Mouse (Mus musculus) activated CD4-positive, CD25-positive, alpha-beta regulatory T cell, adult 4 months (primary cell): ENCODE data around the gene Dhx15. TPM values are rescaled to one million over a fixed set of nuclear protein-coding genes. Genes with fewer than 3 reads are reported as not detected.

Experiments
- ATAC-seq: one replicate; pipeline ENCODE4 v1.8.0; 2017
- polyA plus RNA-seq, 2 experiments: library from polyadenylated mRNA; unstranded; fragments of 100-300 nt; shearing (Covaris generic); gene quantifications; one replicate each; pipeline ENCODE4 v1.2.1; 2017

The Dhx15 gene
- polyA plus RNA-seq, 2 experiments from 2014 or later: 87.2 to 103 TPM

- peak; percentile 83 for ATAC-seq
These were observed 48.4 kb downstream of the Dhx15 start for GRCm38 (mm10) chr5:52141936-52142335.

DNA sequence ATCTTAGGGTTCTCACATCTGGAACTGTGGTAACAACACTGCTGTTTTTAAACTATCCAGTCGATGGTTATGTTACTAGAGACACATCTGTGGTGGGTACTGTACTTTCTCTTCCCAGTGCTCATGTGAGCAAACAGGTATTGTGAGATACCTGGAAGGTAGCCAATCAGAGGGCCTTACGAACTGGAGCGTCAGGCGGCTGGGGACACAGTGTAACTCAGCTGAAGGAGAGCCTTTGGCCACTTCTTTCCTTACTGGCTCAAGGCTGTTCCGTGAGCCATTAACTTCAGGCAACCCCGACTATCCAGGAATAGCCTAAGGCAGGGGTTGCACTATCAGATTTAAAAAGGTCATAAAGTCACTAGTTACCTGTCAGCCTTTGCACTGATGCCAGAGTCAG lies 51.5 kb downstream of the Dhx15 start:
- no peak for ATAC-seq

DNA sequence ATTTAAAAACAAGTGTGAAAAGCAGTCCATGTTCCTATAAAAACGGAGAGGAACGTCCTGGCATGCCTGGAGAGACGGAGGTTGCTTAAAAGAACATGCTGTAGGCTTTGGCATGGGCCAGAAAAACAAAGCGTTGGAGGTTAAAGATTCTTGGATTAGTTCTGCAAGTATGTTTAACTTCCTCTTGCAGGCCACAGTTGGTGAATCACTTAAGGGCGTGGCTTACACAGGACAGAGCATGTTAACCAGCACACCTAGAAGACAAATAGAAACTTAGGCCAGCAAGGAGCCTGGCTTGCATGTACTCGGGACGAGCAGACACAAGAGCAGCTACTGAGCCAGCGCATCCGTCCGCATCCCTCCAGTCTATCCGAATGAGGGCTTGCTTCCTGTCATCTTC lies 52.2 kb downstream of the Dhx15 start:
- ATAC-seq: no peak

DNA sequence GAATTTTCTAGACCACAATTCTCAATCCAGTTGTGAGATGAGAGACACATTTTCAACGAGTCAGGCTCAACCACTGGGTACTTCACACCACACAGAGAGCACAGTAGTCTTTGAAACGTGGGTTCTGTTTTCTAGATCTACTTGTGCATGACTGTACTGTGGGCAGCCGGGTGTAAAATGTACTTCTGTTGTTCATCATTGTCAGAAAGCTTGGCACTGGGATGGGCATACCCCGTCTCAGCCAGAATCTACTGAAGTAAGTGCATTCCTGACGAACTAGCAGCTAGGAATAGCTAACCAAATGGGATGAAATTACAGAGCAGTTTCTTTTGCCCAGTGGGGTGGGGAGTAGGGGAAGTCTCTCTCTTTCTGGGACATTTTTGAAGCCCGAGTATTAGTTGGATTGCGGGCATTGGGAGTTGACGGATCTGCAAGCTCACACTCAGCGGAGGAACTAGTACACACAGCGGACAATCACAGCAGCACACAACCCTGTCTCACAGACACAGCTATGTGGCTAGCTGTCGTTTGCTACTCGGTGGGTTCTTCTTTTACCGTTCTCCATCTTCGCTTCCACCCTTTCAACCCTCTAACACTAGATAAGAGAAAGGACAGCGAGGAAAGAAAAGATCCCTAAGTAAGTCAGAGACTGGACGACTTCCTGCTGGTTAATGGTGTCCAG lies 54.7 kb downstream of the Dhx15 start:
- ATAC-seq: no peak

DNA sequence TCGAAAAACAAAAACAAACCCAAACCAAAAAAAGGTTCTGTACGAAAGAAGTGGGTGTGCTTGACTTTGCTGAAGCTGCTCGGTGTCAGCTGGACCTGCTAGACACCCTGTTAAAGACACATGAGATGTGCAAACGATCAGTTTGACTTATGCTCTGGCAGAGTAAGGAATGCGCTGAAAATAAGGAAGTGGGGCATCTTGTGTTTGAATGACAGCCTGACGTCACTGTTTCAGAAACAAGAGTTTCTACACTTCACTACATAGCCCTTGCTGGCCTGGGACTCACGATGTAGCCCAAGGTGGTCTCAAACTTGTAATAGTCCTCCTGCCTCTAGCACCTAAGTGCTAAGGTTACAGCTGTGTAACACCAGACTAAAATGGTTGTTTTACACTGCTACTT lies 57.5 kb downstream of the Dhx15 start:
- ATAC-seq: no peak

DNA sequence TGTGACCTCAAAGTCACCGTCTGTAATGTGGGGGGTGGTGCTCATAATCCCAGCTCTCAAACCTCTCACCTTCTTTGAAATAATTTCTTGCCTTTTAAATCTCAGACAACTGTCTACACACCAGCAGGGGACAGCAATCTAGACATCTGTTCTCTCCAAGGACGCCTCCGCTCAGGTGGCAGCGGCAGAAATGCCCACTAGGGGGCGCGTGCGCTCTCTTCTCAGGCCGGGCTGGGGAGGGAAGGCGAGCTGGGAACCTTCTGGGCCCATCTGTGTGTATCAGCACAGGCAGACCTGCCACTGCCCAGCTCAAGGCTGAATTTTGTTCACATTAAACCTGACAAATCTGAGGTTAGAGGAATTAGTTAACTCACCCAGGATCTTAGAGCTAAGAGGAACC lies 58.2 kb downstream of the Dhx15 start:
- no peak for ATAC-seq

DNA sequence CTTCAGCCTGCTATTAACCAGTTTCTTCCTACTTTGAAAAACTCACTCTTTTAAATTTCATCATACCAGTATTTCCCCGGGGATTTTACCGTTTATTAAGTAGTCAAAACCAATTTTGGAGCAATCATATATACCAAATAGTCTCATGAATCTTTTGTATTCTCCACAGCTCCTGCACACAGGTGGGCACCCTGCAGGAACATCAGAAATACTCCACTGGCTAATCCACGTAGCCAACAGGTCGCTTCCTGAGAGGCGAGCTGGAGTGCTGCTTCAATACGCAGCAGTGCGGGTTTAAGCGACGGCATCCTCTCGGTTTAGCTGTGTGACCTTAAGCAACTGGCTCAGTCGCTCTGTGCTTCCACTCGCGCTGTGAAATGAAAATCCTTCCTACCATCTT lies 58.9 kb downstream of the Dhx15 start:
- no peak for ATAC-seq

DNA sequence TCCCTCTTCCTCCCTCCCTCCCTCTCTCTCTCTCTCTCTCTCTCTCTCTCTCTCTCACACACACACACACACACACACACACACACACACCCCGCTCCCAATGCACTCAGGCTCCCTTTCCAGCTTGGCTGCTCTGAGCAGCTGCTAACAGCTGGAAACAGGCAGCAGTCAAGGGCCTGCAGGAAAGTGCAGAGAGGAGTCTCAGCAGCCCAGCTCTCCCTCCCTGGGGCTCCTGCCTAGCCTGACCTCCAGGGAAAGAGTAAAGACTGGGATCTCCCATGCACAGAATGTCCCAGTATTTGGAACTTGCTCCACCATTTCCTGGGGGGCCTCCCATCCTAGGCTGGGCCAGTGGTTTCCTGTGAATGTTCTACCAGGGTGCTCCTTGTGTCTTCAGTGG lies 59.8 kb downstream of the Dhx15 start:
- no peak for ATAC-seq

DNA sequence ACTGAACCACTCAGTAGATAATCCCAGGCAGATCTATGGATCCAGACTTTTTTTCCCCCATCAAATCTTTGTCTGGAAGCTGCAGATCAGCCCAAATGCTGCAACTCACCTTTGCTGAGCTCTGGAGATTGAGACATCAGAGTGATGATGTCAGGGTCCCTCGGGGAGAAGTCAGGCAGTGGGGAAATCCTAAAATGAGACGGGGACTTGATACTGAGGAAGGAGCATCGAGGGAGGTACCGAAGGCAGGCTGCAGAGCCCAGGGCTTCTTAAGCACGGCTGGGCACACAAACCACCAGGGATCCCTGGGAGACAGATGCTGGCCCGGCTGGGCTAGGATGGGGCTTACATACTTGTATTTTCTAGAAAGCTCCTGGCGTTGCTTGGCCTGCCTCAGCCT lies 64.1 kb downstream of the Dhx15 start:
- ATAC-seq: no peak

DNA sequence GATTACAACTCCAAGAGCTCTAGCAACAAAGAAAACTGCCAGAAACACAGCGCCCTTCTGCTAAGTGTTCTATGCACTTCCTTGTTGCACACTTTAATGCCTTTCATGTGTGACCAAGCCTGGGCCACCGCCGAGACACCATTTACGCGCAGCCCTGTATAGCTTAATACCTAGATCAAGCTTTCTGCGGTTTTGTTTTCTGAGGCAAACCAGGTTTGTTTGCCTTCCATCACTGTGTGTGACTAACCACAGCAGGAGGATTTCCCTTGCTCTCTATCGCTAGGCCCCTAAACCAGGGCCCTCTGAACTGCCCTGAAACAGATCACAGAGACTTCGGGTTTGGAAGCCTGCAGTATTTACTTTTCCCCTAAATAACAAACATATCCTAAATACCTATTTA lies 64.5 kb downstream of the Dhx15 start:
- no peak for ATAC-seq

DNA sequence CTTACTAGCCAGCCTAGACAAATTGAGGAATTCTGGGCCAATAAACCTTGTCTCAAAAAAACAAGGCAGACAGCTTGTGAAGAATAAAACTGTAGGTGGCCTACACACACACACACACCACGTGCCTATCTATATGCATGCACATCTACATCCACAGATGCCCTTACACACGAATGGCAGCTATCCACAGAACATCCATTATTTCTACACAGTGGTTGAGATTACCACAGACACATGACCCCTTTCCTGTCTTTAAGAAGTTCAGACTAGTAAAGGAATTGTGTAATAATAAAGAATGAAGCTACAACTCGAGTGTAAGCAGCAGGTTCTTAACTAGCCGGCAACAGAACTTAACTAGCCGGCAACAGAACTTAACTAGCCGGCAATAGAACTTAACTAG lies 68.2 kb downstream of the Dhx15 start:
- no peak for ATAC-seq

- ATAC-seq: no peak
These were observed 70.5 kb downstream of the Dhx15 start for GRCm38 (mm10) chr5:52119822-52120221.

DNA sequence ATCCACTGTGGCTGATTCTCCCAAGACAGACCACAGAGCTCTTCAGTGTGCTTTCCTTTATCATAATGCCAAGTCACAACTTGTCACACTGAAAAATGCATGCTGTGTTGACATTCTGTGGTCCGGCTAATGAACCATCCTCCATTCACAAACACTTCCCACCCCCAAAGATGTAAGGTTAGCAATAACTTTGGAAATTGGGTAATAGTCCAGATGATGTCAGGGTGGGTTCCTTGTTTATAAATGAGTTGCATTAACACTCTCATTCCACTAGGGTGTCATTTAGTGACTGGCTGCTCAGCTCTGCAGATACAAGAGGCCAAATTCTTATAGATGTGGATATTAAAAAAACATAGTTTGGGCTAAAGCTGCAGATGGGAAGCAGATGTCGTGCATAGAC lies 71.1 kb downstream of the Dhx15 start:
- ATAC-seq: no peak

DNA sequence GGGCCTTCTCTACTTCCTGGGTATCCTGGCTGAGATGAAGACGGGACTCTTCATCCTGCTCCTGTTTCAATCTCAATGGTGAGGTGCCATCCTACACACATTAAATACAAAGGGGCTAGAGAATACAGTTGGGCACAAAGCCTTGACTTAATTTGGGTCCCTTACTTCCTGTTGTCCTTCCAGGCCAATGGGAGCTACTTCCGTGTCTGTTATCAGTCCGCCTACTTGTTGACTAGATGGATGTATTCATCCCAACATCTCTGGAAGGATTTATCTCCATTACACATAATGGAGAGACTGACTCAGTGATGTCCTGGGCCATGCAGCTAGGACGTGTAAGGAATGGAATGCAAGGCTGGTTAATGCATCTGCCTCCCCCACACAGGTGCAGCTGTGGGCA lies 72.5 kb downstream of the Dhx15 start:
- ATAC-seq: no peak

DNA sequence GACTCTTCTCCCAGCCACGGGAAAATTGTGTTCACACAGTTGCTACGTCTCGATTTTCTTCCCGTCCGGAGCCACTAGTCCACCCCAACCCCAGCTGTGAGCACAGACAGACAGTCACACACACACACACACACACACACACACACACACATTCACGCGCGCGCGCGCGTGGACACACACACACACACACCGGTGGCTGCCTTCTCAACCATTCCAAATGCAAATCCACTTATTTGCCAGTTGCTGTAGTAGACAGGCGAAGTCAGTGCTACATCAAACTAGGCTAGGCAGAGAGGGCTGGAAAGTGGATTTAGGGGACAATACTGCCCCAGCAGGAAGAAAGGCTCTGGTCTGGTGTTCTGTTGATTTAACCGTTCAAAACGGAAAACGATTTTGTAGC lies 73.9 kb downstream of the Dhx15 start:
- no peak for ATAC-seq

DNA sequence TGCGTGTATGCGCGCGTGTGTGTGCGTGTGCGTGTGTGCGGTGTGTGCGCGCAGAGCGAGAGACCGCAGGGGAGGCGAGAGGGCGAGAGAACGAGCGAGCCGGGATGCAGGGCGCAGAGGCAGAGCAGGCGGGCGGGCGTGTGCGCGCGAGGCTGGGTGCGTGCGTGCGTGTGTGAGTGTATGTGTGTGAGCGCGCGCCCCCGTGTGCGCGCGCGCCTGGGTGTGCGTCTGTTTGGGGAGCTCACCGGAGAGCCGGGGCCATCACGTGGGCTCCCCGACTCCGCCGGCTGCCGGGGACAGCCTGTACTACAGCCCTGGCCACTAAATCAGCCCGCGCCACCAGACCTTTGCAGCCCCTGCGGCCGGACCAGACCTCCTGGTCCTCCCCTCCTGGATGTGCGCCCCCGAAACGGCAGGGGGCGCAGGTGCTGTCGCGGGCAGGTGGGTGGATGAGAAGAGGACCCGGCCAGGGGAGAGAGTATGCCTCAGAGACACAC lies 74.4 kb downstream of the Dhx15 start:
- peak; percentile 53 for ATAC-seq

- no peak for ATAC-seq
These were observed 75.4 kb downstream of the Dhx15 start for GRCm38 (mm10) chr5:52114751-52115451.

DNA sequence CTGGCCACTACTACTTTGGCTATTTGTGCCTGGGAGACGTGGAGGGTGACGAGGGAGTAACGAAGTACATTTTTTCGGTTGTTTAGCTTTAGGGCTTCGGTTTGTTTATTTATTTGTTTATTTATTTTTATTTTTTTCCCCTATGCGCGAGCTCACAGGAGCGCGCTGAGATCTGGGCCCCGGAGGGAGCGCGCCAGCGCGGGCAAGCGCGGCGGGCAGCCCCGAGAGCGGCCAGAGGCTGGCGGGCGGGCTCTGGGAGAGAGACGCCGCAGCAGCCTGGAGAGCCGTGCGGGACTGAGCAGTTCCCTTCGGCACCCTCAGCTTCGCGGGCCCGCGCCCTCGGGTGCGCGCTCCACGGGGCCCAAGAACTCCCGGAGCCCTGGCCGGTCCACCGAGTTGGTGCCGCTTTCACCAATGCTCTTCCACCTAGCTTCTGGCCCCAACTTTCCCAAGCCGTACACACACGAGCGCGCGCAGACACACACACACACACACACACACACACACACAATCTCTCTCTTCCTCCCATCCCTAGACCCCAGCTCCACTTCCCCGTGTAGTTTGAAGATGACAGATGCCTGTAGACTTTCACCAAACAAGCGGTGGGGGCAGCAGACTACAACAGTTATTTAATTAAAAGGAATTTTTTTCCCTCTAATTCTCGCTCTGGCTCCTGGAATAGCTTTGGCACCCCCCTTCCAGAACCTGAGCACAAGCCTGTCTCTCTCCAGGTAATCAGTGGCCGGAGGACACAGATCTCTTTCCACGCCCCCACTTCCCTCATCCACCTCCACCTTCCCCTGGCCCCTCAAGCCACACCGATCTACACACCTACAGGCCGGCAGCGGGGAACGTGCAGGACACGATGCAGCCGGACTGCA lies 76.2 kb downstream of the Dhx15 start:
- ATAC-seq: no peak

DNA sequence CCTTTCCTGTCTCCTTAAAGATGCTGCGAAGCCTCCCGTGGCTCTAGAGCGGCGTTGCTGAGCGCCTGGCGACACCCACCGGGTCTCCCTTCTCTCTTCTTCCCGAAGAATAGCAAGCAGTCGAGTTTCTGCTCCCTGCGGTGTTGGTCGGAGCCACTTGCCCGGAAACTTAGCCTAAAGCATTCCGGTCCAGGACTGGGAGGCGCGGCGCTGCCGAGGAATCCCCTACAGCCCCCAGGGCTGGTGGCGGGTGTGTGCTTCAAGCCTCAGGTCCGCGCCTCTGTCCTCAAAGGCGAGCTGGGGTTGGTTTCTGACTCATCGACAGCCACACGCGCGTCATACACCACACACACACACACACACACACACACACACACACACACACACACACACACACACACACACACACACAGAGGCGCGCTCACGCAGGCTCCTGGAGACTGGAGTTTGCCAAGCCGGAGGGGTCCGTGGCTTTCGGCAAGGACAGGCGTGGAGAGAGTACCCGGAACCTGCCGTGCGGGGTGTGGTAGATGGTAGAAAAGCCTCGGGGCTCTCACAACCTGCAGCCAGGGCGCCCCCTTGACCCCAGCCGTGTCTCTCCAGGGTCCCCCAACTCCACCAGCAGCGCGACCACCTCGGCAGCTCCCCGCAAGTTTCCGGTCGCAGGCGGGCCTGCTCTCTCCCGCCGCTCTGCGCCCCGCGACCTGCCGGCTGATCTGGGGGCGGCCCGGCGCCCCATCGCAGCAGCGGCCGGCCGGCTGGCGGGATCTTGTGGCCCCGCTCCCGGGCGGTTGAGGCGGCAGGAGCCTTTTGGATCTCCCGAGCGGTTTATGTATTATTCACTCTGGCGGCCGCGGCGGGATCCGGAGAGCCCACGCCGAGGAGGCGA lies 77.1 kb downstream of the Dhx15 start:
- no peak for ATAC-seq

DNA sequence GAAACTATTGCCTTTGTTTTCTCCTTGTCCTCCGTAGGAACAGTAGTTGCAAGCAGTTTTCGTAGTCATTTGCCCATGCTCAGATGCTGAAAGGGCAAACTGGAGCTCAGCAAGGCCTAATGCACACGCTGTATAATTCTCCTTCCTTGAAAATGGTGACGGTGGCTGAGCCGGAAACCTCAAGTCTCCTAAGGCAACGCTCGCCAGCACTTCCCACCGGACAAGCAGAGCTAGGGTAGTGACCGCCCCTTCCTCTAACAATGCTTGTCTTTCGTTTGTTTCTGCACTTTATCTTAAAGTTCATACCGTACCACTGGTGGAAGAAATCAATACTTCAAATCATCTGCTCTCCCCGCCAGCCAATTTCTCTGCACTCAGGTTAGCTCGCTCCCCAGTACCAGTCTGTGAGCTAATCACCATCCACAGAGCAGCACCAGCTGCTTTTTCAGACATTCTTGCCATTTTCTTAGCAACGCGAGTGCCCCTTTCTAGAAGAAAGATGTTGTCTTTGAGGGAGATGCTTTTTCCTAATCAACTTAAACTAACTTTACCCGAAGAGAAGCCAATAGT lies 78.0 kb downstream of the Dhx15 start:
- ATAC-seq: peak; percentile 10

- no peak for ATAC-seq
These were observed 79.3 kb downstream of the Dhx15 start for GRCm38 (mm10) chr5:52110808-52111663.
